Mouse (Mus musculus) MEL-GATA-1-ER (cell line): ENCODE data around the gene Ffar4.

Source experiments
- DNase-seq: peaks from one replicate; pipeline ENCODE4 v3.0.0-alpha.2; 2012; ENCODE audit warnings: low read depth; ENCODE audit errors: extremely low read depth

Ffar4 gene

GRCm38 (mm10) chr19:38096231-38096630 is 640 bp upstream of the Ffar4 start:
- no peak for DNase-seq

- no peak for DNase-seq
Measured at GRCm38 (mm10) chr19:38107871-38108270, 11.0 kb downstream of the Ffar4 start.

- DNase-seq = no peak
Measured at GRCm38 (mm10) chr19:38109506-38110242, 12.8 kb downstream of the Ffar4 start.

GRCm38 (mm10) chr19:38111056-38111455 is 14.2 kb downstream of the Ffar4 start:
- no peak for DNase-seq

- no peak for DNase-seq
Measured at GRCm38 (mm10) chr19:38112575-38112974, 15.7 kb downstream of the Ffar4 start.

GRCm38 (mm10) chr19:38114834-38115491 is 18.1 kb downstream of the Ffar4 start:
- DNase-seq = no peak

- DNase-seq = no peak
Measured at GRCm38 (mm10) chr19:38120123-38120760, 23.4 kb downstream of the Ffar4 start.

GRCm38 (mm10) chr19:38123921-38124320 is 27.1 kb downstream of the Ffar4 start:
- no peak for DNase-seq

- no peak for DNase-seq
Measured at GRCm38 (mm10) chr19:38124401-38125218, 27.7 kb downstream of the Ffar4 start.

- no peak for DNase-seq
Measured at GRCm38 (mm10) chr19:38125219-38125610, 28.3 kb downstream of the Ffar4 start, which contains the start of gene Rbp4. Gene Rbp4 (minus strand): TSS chr19:38125281.

GRCm38 (mm10) chr19:38126656-38127055 is 29.8 kb downstream of the Ffar4 start:
- no peak for DNase-seq

GRCm38 (mm10) chr19:38132481-38132880 is 35.6 kb downstream of the Ffar4 start, which contains the start of gene Pde6c:
Gene Pde6c (plus strand): TSS chr19:38132781.
- no peak for DNase-seq

- no peak for DNase-seq
Measured at GRCm38 (mm10) chr19:38133986-38134385, 37.1 kb downstream of the Ffar4 start.

GRCm38 (mm10) chr19:38134806-38135205 is 37.9 kb downstream of the Ffar4 start:
- DNase-seq = no peak

- no peak for DNase-seq
Measured at GRCm38 (mm10) chr19:38143540-38144271, 46.8 kb downstream of the Ffar4 start.

- no peak for DNase-seq
Measured at GRCm38 (mm10) chr19:38156243-38156642, 59.4 kb downstream of the Ffar4 start.

GRCm38 (mm10) chr19:38161648-38162354 is 64.9 kb downstream of the Ffar4 start:
- no peak for DNase-seq
